Mouse (Mus musculus): ENCODE results near the gene Adamts9. TPM values are rescaled to one million over a fixed set of nuclear protein-coding genes. Genes with fewer than 3 reads are reported as not detected.

The Adamts9 gene
- polyA plus RNA-seq, 1 experiment from 2014 or later: 2.8 TPM

GRCm38 (mm10) chr6:92941756-92942420 lies 1.4 kb downstream of the Adamts9 start:
- ATAC-seq (replicated peaks; ENCODE audit: low FRiP score) (peak; percentile 34), DNase-seq (ENCODE audit: low spot score) (peak; percentile 56)
- Histone ChIP-seq H3K9me3 (ENCODE audit: control insufficient read depth, low read length) (no peaks in the 10 kb centered on the region), H3K9ac (ENCODE audit: low read length) (peak overlapping the region; percentile 16), H3K36me3 (ENCODE audit: control insufficient read depth, insufficient read depth, low read length) (no peaks in the 10 kb centered on the region), H3K4me2 (ENCODE audit: low read depth, low read length, severe bottlenecking) (peak overlapping the region; percentile 89), H3K27me3 (ENCODE audit: control insufficient read depth, insufficient read depth, low read length) (peaks cover 8% of the 10 kb centered on the region; the same call in 1 of the 2 replicates), H3K4me1 (replicated peaks; ENCODE audit: control insufficient read depth, insufficient read depth, low read length) (peaks cover 3% of the 10 kb centered on the region; the same call in 1 of the 2 replicates), H3K4me3 (ENCODE audit: low read depth, low read length) (peak overlapping the region; percentile 54), H3K27ac (ENCODE audit: low read depth, low read length) (no peak overlapping the region)
- under 1% methylated on average over 30 of the region's 30 CpGs for WGBS

- ATAC-seq (replicated peaks; ENCODE audit: low FRiP score): peak; percentile 77
- Histone ChIP-seq H3K27ac (ENCODE audit: low read depth, low read length) (no peak overlapping the region), H3K4me3 (ENCODE audit: low read depth, low read length) (peak overlapping the region; percentile 54), H3K36me3 (ENCODE audit: control insufficient read depth, insufficient read depth, low read length) (no peaks in the 10 kb centered on the region), H3K9me3 (ENCODE audit: control insufficient read depth, low read length) (no peaks in the 10 kb centered on the region), H3K9ac (ENCODE audit: low read length) (no peak overlapping the region; the same call in 1 of the 2 replicates), H3K27me3 (ENCODE audit: control insufficient read depth, insufficient read depth, low read length) (peaks cover 8% of the 10 kb centered on the region; the same call in 1 of the 2 replicates), H3K4me1 (replicated peaks; ENCODE audit: control insufficient read depth, insufficient read depth, low read length) (peaks cover 3% of the 10 kb centered on the region; the same call in 1 of the 2 replicates), H3K4me2 (ENCODE audit: low read depth, low read length, severe bottlenecking) (peak overlapping the region; percentile 89)
- WGBS: under 1% methylated on average over 21 of the region's 21 CpGs
- DNase-seq (ENCODE audit: low spot score): peak; percentile 83
Observed at GRCm38 (mm10) chr6:92941281-92941731, 2.0 kb downstream of the Adamts9 start.

DNA sequence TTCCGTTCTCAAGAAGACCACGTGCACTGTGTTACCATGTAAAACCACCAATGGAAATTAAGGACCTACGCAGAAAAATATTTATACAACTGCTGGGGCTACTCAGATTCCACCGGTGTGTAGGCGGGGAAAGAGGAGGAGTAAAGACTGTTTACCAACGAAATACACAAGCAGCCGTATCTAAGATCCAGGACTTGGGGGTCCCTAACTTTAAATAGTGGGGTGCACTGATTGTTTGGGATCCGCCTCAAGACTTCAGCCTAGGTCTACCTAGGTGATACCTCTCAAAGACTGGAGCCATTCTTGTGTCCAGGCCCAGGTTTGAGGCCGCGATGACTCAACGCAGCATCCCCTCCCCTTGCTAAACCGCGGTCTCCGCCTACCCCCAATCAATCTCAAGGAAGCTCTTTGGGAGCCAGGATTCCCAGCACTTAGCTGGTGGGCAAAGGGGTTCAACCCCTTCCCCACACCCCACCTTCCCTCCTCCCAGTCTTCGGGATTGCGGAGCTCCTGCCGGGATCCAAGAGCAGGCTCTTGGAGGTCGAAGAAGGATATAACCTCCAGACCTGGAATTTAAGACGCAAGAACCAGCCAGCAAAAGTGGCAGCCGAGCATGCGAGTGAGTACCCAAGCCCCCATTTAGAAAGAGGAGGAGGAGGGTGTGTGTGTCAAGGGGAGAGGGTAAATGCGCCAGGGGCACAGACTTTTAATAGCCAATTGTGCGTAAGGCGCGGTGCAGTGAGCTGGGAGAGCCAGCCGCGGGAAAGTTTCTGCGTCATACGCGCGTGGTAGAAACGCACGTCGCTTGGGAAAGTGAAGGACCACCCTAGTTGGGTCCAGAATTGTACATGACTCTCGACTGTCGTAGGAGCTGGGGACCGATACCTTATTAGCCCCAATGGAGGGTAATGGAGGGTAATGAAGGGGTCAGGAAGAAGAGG lies 2.8 kb downstream of the Adamts9 start:
- Histone ChIP-seq H3K4me2 (ENCODE audit: low read depth, low read length, severe bottlenecking) (peak overlapping the region; percentile 89), H3K27me3 (ENCODE audit: control insufficient read depth, insufficient read depth, low read length) (peaks cover 8% of the 10 kb centered on the region; the same call in 1 of the 2 replicates), H3K27ac (ENCODE audit: low read depth, low read length) (no peak overlapping the region), H3K4me3 (ENCODE audit: low read depth, low read length) (peak overlapping the region; percentile 54), H3K9ac (ENCODE audit: low read length) (peak overlapping the region; percentile 25), H3K9me3 (ENCODE audit: control insufficient read depth, low read length) (no peaks in the 10 kb centered on the region), H3K36me3 (ENCODE audit: control insufficient read depth, insufficient read depth, low read length) (no peaks in the 10 kb centered on the region), H3K4me1 (replicated peaks; ENCODE audit: control insufficient read depth, insufficient read depth, low read length) (peaks cover 3% of the 10 kb centered on the region; the same call in 1 of the 2 replicates)
- 2% methylated on average over 37 of the region's 37 CpGs for WGBS
- DNase-seq (ENCODE audit: low spot score) (peak; percentile 67), ATAC-seq (replicated peaks; ENCODE audit: low FRiP score) (peak; percentile 21)

DNA sequence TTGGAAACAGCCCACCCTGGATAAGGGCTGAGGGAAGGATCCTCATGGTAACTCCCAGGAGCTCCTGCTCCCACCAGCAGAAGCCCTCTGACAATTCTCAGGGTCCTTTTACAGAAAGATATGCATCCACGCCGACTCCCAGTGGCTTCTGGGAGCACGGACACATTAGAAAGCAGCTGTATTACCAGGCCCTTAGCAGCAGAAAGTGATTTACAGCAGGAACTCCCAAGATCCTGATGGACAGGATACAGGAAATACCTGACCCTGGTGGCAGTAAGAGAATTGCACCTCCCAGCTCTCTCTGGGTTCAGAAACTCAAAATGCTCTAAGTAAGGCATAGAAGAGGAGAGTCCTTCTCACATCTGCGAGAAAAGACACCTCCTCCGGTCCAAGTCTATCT lies 15.0 kb downstream of the Adamts9 start:
- DNase-seq (ENCODE audit: low spot score): no peak
- H3K4me3 ChIP-seq (ENCODE audit: low read depth, low read length): no peak overlapping the region
- no peaks in the 10 kb centered on the region for H3K36me3 ChIP-seq (ENCODE audit: control insufficient read depth, insufficient read depth, low read length)
- H3K4me2 ChIP-seq (ENCODE audit: low read depth, low read length, severe bottlenecking): no peak overlapping the region
- ATAC-seq (replicated peaks; ENCODE audit: low FRiP score): no peak
- no peaks in the 10 kb centered on the region for H3K27me3 ChIP-seq (ENCODE audit: control insufficient read depth, insufficient read depth, low read length)
- no peak overlapping the region for H3K9ac ChIP-seq (ENCODE audit: low read length)
- WGBS: 93% methylated on average over 5 of the region's 5 CpGs
- no peak overlapping the region for H3K27ac ChIP-seq (ENCODE audit: low read depth, low read length)
- no peaks in the 10 kb centered on the region for H3K9me3 ChIP-seq (ENCODE audit: control insufficient read depth, low read length)
- no peaks in the 10 kb centered on the region for H3K4me1 ChIP-seq (replicated peaks; ENCODE audit: control insufficient read depth, insufficient read depth, low read length)

- DNase-seq (ENCODE audit: low spot score): no peak
- Histone ChIP-seq H3K9ac (ENCODE audit: low read length) (no peak overlapping the region), H3K4me1 (replicated peaks; ENCODE audit: control insufficient read depth, insufficient read depth, low read length) (no peaks in the 10 kb centered on the region), H3K27ac (ENCODE audit: low read depth, low read length) (no peak overlapping the region), H3K4me3 (ENCODE audit: low read depth, low read length) (no peak overlapping the region), H3K4me2 (ENCODE audit: low read depth, low read length, severe bottlenecking) (no peak overlapping the region), H3K27me3 (ENCODE audit: control insufficient read depth, insufficient read depth, low read length) (no peaks in the 10 kb centered on the region), H3K9me3 (ENCODE audit: control insufficient read depth, low read length) (no peaks in the 10 kb centered on the region), H3K36me3 (ENCODE audit: control insufficient read depth, insufficient read depth, low read length) (no peaks in the 10 kb centered on the region)
- no peak for ATAC-seq (replicated peaks; ENCODE audit: low FRiP score)
- 73% methylated on average over 8 of the region's 8 CpGs for WGBS
Observed at GRCm38 (mm10) chr6:92924536-92924935, 18.8 kb downstream of the Adamts9 start.

DNA sequence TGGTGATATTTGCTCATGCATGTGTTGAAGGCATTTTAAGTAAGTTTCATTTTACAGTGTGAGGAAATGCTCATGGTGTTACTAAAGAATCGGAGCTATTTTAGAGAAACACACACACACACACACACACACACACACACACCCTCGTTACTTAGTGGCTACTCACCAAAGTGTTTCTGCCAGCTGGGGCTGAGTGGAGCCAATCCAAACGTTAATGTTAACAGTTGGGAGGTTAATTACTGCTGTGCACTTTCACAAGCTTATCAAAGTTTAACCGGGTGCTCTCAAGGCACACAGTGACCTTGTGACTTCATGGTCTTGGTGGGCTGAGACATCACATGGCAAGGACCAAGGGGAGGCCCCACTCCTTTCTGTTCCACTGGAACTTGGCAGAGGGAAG lies 21.4 kb downstream of the Adamts9 start:
- Histone ChIP-seq H3K27ac (ENCODE audit: low read depth, low read length) (no peak overlapping the region), H3K27me3 (ENCODE audit: control insufficient read depth, insufficient read depth, low read length) (no peaks in the 10 kb centered on the region), H3K4me2 (ENCODE audit: low read depth, low read length, severe bottlenecking) (no peak overlapping the region), H3K36me3 (ENCODE audit: control insufficient read depth, insufficient read depth, low read length) (no peaks in the 10 kb centered on the region), H3K4me3 (ENCODE audit: low read depth, low read length) (no peak overlapping the region), H3K4me1 (replicated peaks; ENCODE audit: control insufficient read depth, insufficient read depth, low read length) (no peaks in the 10 kb centered on the region), H3K9me3 (ENCODE audit: control insufficient read depth, low read length) (no peaks in the 10 kb centered on the region), H3K9ac (ENCODE audit: low read length) (no peak overlapping the region)
- WGBS: 49% methylated on average over 4 of the region's 4 CpGs
- no peak for ATAC-seq (replicated peaks; ENCODE audit: low FRiP score)
- no peak for DNase-seq (ENCODE audit: low spot score)

DNA sequence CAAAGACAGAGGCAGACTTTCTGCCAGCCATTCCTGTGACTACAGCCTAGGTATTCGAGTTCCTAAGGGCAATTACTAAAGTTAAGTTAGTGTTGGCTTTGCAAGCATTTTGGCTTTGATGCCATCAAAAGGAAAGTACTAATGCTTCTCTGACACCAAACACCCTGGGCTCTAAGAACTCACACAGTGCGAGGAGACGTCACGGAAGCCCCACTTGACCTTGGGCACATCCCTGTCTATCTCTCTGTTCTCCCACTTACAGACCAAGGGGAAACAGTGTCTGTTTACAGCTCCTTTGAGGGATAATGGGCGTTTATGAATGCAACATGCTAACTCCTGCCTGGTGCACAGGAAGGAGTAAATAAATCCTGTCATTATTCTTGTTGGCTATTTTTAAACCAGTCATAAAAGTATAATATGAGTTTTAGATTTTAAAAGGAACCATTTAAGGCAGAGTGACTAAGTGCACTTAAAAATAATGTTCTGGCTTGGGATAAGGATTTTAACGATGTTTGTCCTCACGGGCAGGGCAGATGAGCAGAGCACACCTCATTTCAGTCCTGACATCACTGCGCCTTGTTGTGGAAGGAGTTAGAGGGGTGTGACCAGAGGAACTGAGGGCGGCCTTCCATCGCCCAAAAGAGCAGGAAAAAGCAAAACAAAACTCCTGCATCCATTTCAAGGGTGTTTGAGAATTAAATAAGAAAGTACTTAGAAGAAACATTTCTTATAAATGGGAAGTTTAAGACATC lies 22.2 kb downstream of the Adamts9 start:
- H3K4me1 ChIP-seq (replicated peaks; ENCODE audit: control insufficient read depth, insufficient read depth, low read length): no peaks in the 10 kb centered on the region
- H3K9ac ChIP-seq (ENCODE audit: low read length): no peak overlapping the region
- H3K27me3 ChIP-seq (ENCODE audit: control insufficient read depth, insufficient read depth, low read length): no peaks in the 10 kb centered on the region
- no peaks in the 10 kb centered on the region for H3K9me3 ChIP-seq (ENCODE audit: control insufficient read depth, low read length)
- H3K36me3 ChIP-seq (ENCODE audit: control insufficient read depth, insufficient read depth, low read length): no peaks in the 10 kb centered on the region
- DNase-seq (ENCODE audit: low spot score) (no peak), ATAC-seq (replicated peaks; ENCODE audit: low FRiP score) (no peak)
- H3K4me2 ChIP-seq (ENCODE audit: low read depth, low read length, severe bottlenecking): no peak overlapping the region
- H3K27ac ChIP-seq (ENCODE audit: low read depth, low read length): no peak overlapping the region
- 73% methylated on average over 10 of the region's 10 CpGs for WGBS
- no peak overlapping the region for H3K4me3 ChIP-seq (ENCODE audit: low read depth, low read length)

DNA sequence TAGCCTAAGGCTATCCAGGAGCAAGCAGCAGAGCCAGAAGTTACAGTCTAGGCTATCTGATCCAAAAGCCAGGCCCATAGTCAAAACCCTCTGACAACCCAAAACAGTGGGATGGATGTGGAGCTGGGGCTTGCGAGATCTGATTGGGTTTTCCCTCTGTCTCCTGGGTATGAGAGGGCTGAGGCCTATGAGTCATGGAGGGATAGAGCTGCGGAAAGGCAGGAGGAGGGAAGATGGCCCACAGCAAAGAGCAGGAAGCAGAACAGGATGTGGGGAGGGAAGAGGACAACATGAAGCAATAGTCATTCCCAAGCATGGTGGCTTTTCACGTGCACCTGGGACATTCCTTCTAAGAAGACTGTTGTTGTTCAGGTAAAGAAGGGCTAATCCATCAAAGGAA lies 32.7 kb downstream of the Adamts9 start:
- H3K4me2 ChIP-seq (ENCODE audit: low read depth, low read length, severe bottlenecking): no peak overlapping the region
- ATAC-seq (replicated peaks; ENCODE audit: low FRiP score) (no peak), DNase-seq (ENCODE audit: low spot score) (no peak)
- no peak overlapping the region for H3K9ac ChIP-seq (ENCODE audit: low read length)
- H3K4me1 ChIP-seq (replicated peaks; ENCODE audit: control insufficient read depth, insufficient read depth, low read length): no peaks in the 10 kb centered on the region
- no peak overlapping the region for H3K4me3 ChIP-seq (ENCODE audit: low read depth, low read length)
- no peaks in the 10 kb centered on the region for H3K9me3 ChIP-seq (ENCODE audit: control insufficient read depth, low read length)
- H3K27me3 ChIP-seq (ENCODE audit: control insufficient read depth, insufficient read depth, low read length): no peaks in the 10 kb centered on the region
- no peaks in the 10 kb centered on the region for H3K36me3 ChIP-seq (ENCODE audit: control insufficient read depth, insufficient read depth, low read length)
- H3K27ac ChIP-seq (ENCODE audit: low read depth, low read length): no peak overlapping the region
- WGBS: 81% methylated on average over 3 of the region's 3 CpGs
